Mouse (Mus musculus): ENCODE measurements at regions not wholly inside any gene's neighbourhood (a gene's known extent, or its start where the extent isn't known, plus 50 kb on each side); places are given as distances from the start of the nearest gene placed in this dataset.

DNA sequence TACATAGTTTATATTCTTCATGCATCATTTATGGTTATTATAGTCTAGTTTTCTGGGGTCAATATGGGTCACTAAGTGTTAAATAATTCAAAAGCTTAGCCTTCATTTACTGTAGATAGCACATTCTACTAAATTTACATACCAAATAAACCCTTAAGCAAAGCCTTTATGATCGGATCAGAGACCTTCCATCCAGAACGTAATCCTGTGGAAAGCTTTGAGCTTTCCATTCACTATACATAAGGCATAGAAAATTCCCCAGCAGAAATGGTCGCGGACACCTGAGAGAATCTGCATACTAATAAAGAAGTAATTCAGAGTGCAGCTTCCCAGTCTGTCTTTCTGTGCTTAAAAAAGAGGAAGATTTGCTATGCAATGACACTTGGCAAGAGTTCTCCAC, 410.6 kb upstream of the Ctso start:
- no peak for TF ChIP-seq CTCF (conservative IDR thresholded peaks at IDR 0.05; ENCODE audit: low read length)
- no peak for TF ChIP-seq POU5F1 (IDR thresholded peaks at IDR 0.05; ENCODE audit: borderline replicate concordance, low read length)
- TF ChIP-seq NANOG (IDR thresholded peaks at IDR 0.05; ENCODE audit: borderline replicate concordance, low read length): no peak

Data from E14TG2a.4 (cell line).